Mouse (Mus musculus): ENCODE data around the gene Gsta1.
"Not testable (repeated sequence)": the region's sequence is repeated elsewhere in the genome, so short reads cannot be mapped to it uniquely, and the experiment has no call there.

Gsta1 gene

GRCm38 (mm10) chr9:78233121-78233695, 2.8 kb downstream of the Gsta1 start:
- not testable (repeated sequence) for DNase-seq (ENCODE audit: low read depth)

- not testable (repeated sequence) for DNase-seq (ENCODE audit: low read depth)
These were observed 25.4 kb downstream of the Gsta1 start for GRCm38 (mm10) chr9:78255683-78256470.

DNA sequence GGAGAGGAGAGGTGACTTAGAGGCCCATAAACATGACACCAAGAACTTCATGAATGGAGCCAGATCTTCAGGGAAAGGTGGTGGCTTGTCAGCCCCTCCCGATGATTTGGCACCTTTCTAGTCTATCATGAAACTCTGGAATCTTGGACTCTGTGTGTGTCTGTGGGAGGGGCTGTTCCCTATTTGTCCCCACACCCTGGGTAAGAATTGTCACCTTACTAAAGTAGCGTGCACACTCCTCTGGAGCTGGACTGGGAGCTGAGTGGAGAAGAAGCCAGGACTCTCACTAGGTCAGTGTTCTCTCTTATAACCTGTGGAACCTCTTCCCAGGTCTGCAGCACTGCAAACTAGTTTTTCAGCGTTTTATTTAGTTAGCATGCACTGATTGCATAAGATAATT, 26.5 kb downstream of the Gsta1 start, which contains the start of gene Gm3776:
Gm3776 (plus strand) TSS at position 216 of the 400 bp plus-strand sequence.
- DNase-seq (ENCODE audit: low read depth): not testable (repeated sequence)

- not testable (repeated sequence) for DNase-seq (ENCODE audit: low read depth)
These were observed 29.2 kb downstream of the Gsta1 start for GRCm38 (mm10) chr9:78259688-78260087.

- not testable (repeated sequence) for DNase-seq (ENCODE audit: low read depth)
These were observed 40.5 kb downstream of the Gsta1 start for GRCm38 (mm10) chr9:78270945-78271344.

GRCm38 (mm10) chr9:78282002-78282711, 51.7 kb downstream of the Gsta1 start:
- not testable (repeated sequence) for DNase-seq (ENCODE audit: low read depth)

GRCm38 (mm10) chr9:78289063-78289462, 58.6 kb downstream of the Gsta1 start:
- not testable (repeated sequence) for DNase-seq (ENCODE audit: low read depth)

- DNase-seq (ENCODE audit: low read depth): not testable (repeated sequence)
These were observed 59.3 kb downstream of the Gsta1 start, which contains the start of gene Gm10639 for GRCm38 (mm10) chr9:78289723-78290122. Gm10639 (plus strand) TSS chr9:78289923.

Data from induced T-regulatory cell, adult 2 months (primary cell).